Mouse (Mus musculus): Measurements from ENCODE around the gene Cfap57.
"Not testable (repeated sequence)": the region's sequence is repeated elsewhere in the genome, so short reads cannot be mapped to it uniquely, and the experiment has no call there.

Gene Cfap57

GRCm38 (mm10) chr4:118564062-118564925 lies 56.3 kb downstream of the Cfap57 start:
- DNase-seq (ENCODE audit: extremely low read depth, low read depth), result no peak

GRCm38 (mm10) chr4:118553039-118553649 lies 67.4 kb downstream of the Cfap57 start:
- DNase-seq (ENCODE audit: extremely low read depth, low read depth), result no peak

- DNase-seq (ENCODE audit: extremely low read depth, low read depth), result not testable (repeated sequence)
Measured at GRCm38 (mm10) chr4:118548130-118548480, 72.5 kb downstream of the Cfap57 start.

GRCm38 (mm10) chr4:118547424-118548129 lies 73.0 kb downstream of the Cfap57 start:
- DNase-seq (ENCODE audit: extremely low read depth, low read depth), result not testable (repeated sequence)

GRCm38 (mm10) chr4:118544441-118545127 lies 76.0 kb downstream of the Cfap57 start:
- DNase-seq (ENCODE audit: extremely low read depth, low read depth), result no peak

- DNase-seq (ENCODE audit: extremely low read depth, low read depth), result no peak
Measured at GRCm38 (mm10) chr4:118543592-118544260, 76.9 kb downstream of the Cfap57 start, which contains the start of gene Tmem125. Gene Tmem125, minus strand, starts transcription at chr4:118544044.

- no peak for DNase-seq (ENCODE audit: extremely low read depth, low read depth)
Measured at GRCm38 (mm10) chr4:118543158-118543530, 77.4 kb downstream of the Cfap57 start.

GRCm38 (mm10) chr4:118542510-118543157 lies 77.9 kb downstream of the Cfap57 start:
- DNase-seq (ENCODE audit: extremely low read depth, low read depth), result no peak

DNA sequence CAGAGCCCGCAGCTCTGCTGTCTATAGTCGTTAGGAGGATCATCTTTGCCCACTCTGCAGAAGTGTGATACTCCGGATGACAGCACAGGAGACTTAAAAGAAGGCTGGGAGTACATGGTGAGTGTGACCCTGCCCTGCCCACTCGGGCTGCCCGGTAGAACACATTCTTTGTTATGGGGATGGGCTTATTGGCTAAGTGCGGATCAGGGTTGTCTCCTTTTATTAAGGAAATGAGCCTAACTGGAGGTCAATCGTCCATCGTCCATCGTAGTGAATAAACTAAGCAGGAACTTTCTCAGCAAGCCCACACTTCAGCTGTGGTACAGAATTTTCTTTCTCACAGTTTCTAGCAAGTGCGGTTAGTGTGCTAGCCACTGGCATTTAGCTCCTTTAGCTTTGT lies 80.7 kb downstream of the Cfap57 start:
- no peak for DNase-seq (ENCODE audit: extremely low read depth, low read depth)

- no peak for DNase-seq (ENCODE audit: extremely low read depth, low read depth)
Measured at GRCm38 (mm10) chr4:118537801-118538200, 82.8 kb downstream of the Cfap57 start.

GRCm38 (mm10) chr4:118535610-118536009 lies 85.0 kb downstream of the Cfap57 start:
- no peak for DNase-seq (ENCODE audit: extremely low read depth, low read depth)

- DNase-seq (ENCODE audit: extremely low read depth, low read depth), result no peak
Measured at GRCm38 (mm10) chr4:118533605-118534004, 87.0 kb downstream of the Cfap57 start.

- no peak for DNase-seq (ENCODE audit: extremely low read depth, low read depth)
Measured at GRCm38 (mm10) chr4:118533156-118533555, 87.4 kb downstream of the Cfap57 start.

- DNase-seq (ENCODE audit: extremely low read depth, low read depth), result no peak
Measured at GRCm38 (mm10) chr4:118532663-118533062, 87.9 kb downstream of the Cfap57 start.

- DNase-seq (ENCODE audit: extremely low read depth, low read depth), result no peak
Measured at GRCm38 (mm10) chr4:118527720-118528119, 92.9 kb downstream of the Cfap57 start.

DNA sequence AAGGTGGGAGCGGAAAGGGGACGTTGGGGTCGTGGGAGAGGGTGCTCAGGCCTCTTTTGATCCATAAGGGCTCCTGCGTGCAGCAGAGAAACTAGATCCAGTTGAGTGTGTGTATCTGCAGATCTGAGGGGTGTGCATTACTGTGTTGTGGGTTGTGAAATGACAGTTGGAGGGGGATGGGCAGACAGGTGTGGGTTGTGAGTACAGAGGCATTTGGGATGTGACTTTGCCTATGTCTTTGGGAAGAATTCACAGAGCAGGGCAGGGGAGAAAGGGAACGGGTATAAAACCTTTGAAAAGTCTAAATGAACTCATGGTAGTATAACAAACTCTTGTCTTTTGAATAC lies 93.3 kb downstream of the Cfap57 start:
- DNase-seq (ENCODE audit: extremely low read depth, low read depth), result no peak

DNA sequence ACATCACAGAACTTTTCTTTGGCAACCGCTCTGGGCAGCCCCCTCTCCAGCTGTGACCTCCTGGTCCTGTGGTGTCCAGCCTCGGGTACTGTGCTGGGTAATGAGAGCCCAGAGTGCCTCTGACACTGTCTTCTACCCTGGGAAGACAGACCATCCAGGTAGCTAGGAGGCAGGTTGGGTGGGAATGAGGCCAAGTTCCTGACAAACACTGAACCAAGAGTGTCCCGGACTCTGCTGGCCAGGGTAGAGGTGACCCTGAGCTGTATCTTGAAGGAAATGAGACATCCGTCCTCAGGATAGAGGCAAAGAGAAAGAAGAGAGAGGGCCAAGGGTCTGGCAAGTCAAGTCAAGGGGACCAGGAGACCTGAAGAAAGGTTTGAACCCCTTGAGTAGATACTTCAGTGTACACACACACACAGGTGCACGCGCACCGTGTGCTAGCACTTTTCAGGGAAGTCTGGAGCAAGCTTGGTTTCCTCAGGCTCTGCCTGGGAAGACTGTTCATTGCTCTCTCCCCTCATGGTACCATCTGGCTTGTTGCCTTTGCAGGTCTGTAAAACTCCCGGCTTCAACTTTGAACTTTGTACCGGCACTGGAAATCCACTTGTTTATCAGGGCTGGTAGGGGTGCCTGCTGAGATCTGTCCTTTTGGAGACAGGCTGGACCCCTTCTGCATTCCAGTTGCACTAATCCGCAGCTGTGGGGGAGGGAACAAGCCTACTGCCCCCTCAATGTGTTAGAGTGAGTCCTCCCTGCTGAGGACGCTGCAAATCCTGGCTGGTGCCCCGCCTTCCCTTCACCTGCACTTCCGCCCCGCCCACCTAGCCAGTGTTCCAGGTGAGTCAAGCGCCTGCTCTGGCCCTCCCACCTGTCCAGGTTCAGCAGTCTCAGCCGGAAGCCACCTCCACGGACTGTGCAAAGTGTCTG lies 93.9 kb downstream of the Cfap57 start, which contains the start of gene 2610528J11Rik:
2610528J11Rik (plus strand) TSS at position 592 of the 927 bp plus-strand sequence.
- no peak for DNase-seq (ENCODE audit: extremely low read depth, low read depth)

DNA sequence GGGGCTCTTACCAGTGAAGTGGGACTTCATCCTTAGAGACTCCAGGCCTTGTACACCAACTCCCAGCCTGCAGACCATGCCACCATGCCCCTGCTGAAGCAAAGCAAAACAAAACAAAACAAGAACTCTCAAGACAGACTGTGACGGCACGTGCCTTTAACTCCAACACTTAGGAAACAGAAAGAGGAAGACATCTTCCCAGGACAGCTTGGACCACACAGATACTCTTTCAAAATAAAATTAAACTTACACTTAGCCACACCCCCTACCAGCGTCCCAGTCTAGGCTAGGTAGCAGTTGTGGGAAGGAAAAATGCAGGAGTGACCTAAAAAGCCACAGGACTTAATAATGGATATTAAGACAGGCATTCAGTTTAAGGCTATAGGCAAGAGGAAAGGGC lies 94.8 kb downstream of the Cfap57 start:
- no peak for DNase-seq (ENCODE audit: extremely low read depth, low read depth)

DNA sequence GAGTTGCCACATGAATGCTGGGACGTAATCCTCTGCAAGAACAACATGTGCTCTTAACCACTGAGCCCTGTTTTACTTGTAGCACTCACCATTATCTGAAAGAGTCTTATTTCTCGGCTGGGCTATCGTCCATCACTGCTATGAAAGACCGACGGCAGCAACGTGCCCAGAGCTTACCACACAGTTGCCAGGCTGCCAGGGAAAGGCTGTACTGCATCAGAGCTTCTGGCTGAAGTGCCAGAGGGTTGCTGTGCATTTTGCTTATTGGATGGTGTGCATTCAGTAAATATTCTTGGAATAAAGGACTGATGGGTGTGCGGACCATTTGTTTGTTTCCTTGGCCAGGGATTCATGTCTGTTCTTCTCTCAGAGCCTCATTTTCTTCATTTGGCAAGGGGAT lies 96.6 kb downstream of the Cfap57 start:
- no peak for DNase-seq (ENCODE audit: extremely low read depth, low read depth)
